Mouse (Mus musculus): Measurements from ENCODE around the gene Pomgnt2. TPM values are rescaled to one million over a fixed set of nuclear protein-coding genes. Genes with fewer than 3 reads are reported as not detected.

The Pomgnt2 gene
- total RNA-seq, 2 experiments from 2014 or later, result 38.6 to 38.8 TPM

DNA sequence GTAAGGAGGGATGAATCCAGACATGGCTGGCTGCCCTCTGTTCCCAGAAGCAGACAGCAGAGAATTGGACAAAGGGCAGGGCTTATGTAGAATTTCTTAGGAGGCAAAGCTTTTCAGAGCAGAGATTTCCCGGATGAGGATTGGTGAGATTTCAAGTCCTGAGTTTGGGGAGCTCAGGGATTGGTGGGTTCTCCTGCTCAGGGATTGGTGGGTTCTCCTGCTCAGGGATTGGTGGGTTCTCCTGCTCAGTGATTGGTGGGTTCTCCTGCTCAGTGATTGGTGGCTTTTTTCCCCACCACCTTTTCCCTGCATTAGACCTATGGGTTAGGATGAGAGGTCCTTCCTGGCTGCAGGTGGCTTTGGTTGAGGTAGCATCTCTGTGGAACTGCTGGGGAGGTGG is 60.0 kb downstream of the Pomgnt2 start:
- no peak for DNase-seq (ENCODE audit: low spot score in 2 of 2)
- intact Hi-C loops (cut with DNase I), result no loop called here

DNA sequence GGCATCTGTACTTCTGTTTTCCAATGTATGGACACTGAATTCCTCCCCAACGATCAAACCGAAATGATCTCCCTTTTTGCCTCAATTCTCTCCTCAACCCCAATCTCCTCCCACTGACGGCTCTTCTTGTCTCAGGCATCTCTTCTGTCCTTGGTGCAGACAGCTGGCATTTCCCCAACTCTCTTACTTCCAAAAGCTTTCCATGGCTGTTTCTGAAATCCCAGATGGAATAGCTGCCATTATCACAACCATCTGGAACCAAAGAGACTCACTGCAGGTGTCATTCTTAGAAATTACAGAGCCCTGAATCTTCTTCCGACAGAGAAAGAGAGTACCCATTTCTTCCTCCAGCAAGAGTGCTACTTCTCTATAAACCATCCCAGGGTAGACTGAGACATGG is 62.1 kb downstream of the Pomgnt2 start:
- intact Hi-C loops (cut with DNase I), result no loop called here
- peak in 1 of 2 experiments; percentile 32 for DNase-seq (ENCODE audit: low spot score in 2 of 2)

Other genes with a start within 250 kb of the Pomgnt2 start
- 100 to 1,000 TPM; 112 to 127 TPM for gene Zfp651, start 237.8 kb downstream of the Pomgnt2 start, total RNA-seq (2021)
- gene Klhl40, start 219.5 kb downstream of the Pomgnt2 start, total RNA-seq (2021), result 1 to 10 TPM; 5.0 to 5.3 TPM
- 1 to 10 TPM; 8.3 to 8.7 TPM for gene Hhatl, start 204.6 kb downstream of the Pomgnt2 start, total RNA-seq (2021)
- gene Ccdc13, start 157.6 kb downstream of the Pomgnt2 start, total RNA-seq (2021), result 1 to 10 TPM; 9.1 to 9.3 TPM
- 100 to 1,000 TPM in 1 of 2 experiments, 10 to 100 TPM in 1; 99.1 to 108 TPM for gene Higd1a, start 138.7 kb downstream of the Pomgnt2 start, total RNA-seq (2021)
- 1 to 10 TPM; 5.2 to 7.8 TPM for gene Ackr2, start 98.8 kb downstream of the Pomgnt2 start, total RNA-seq (2021)
- not detected for gene Cyp8b1, start 80.8 kb downstream of the Pomgnt2 start, total RNA-seq (2021)
- 1 to 10 TPM; 3.7 to 4.3 TPM for gene Fam198a, start 46.1 kb downstream of the Pomgnt2 start, total RNA-seq (2021)
- 100 to 1,000 TPM; 105 to 126 TPM for gene Snrk, start 120.2 kb upstream of the Pomgnt2 start, total RNA-seq (2021)